Mouse (Mus musculus): ENCODE measurements around the gene Cyb5d2.

GRCm38 (mm10) chr11:72798112-72798511 is 2.2 kb upstream of the Cyb5d2 start:
- TF ChIP-seq CTCF (conservative IDR thresholded peaks at IDR 0.05; ENCODE audit: low read length) (no peak), POU5F1 (IDR thresholded peaks at IDR 0.05; ENCODE audit: borderline replicate concordance, low read length) (no peak), NANOG (IDR thresholded peaks at IDR 0.05; ENCODE audit: borderline replicate concordance, low read length) (no peak)

Measured in E14TG2a.4 (cell line).